Mouse (Mus musculus) kidney, postnatal 25 days (tissue): ENCODE measurements around the gene Celsr1.

Experiments used
- DNase-seq, 2 experiments: peaks; one replicate each; pipeline ENCODE4 v3.0.0; 2021; ENCODE audit warnings: mixed read lengths in 2 of 2

The Celsr1 gene

DNA sequence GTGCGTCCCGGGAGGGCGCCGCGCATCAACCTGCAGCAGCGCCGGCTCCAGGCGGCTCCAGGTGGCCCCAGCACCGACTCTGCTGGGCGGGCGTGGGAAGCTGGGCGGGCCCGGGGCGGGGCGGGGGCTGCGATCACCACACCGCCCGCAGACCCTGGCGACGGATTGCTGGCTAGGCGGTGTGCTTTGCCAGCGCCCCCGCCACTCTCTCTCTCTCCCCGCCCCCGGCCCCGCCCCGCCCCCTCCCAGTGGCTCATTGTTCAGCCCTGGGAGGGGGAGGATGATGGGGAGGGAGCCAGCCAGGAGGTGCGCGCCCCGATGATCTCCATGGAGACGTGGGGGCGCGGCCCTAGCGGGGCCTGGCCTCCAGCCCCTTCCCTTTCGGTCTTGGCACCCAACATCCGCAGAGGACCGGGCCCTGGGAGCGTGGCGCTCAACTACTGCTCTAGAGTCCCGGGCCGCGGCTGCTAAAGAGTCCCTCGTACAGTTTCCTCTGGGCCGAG is 495 bp upstream of the Celsr1 start:
- DNase-seq: peak; percentile 74 to 90

DNA sequence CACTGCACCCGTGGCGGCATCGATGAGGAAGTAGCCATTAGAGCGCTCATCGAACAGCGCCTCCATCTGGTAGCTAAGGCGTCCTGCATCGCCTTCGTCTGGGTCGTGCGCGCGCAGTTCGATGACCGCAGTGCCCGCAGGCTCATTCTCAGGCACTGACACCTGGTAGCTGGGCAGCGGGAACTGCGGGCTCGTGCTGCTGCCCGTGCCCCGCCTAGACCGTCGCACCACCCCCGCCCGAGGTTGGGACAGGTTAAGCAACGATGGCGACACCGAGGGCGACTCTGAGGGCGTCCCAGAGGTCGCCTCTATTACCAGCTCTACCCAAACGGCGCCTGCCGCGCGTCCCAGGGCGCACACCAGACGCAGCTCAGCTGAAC is 776 bp downstream of the Celsr1 start:
- DNase-seq: peak; percentile 63 to 77

DNA sequence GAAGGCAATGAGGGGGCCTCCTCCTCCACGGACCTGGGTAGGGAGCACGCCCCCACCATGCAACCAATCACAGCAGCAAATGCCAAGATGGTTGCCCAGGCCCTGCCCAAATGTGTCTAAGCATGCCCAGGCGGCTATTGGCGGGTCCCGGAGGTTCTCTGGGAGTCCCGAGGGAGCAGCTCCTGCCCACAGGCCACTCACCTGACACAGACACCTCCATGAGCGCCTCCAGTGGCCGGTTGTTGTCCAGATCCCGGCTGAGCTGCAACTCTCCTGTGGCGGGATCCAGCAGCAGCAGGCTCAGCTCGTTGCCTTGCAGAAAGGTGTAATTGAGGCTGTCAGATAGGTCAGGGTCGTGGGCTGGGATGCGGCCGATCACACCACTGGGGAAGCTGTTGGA is 3.6 kb downstream of the Celsr1 start:
- no peak for DNase-seq

DNA sequence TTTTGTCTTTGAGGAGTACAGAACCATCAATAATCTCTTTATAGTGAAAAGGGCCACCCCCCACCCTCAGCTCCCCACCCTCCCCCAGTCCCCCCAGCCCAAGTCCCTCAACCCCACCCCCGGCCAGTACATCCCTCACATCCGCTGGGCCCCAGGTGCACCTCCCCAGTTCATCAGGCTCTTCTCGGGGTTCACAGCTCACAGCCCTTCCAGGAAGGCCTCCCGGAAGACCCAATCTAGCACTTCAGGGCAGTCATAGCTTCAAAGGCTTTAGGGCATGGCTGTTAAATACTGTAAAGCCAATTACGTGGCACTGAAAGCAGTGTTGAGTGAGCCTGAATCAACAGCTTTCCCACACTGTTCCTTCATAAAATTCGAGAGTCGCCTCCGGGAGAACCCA is 5.7 kb downstream of the Celsr1 start:
- DNase-seq: no peak

DNA sequence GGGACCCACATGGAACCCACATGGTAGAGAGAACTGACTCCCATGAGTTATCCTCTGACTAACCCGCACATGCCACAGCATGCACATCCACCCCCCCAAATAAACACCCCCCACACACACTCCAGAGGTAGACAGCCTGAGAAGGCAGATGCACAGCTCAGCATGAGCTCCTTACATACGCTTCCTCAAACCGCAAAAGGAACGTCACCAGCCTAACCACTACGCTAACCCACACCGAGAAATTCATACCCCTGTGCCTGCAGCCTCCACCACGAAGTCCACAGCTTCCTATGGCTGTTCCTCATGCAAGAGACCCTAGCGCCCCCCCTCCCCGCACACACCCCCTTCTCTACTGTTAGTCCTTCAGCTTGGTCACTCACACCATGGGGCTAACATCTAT is 11.6 kb downstream of the Celsr1 start:
- no peak for DNase-seq

DNA sequence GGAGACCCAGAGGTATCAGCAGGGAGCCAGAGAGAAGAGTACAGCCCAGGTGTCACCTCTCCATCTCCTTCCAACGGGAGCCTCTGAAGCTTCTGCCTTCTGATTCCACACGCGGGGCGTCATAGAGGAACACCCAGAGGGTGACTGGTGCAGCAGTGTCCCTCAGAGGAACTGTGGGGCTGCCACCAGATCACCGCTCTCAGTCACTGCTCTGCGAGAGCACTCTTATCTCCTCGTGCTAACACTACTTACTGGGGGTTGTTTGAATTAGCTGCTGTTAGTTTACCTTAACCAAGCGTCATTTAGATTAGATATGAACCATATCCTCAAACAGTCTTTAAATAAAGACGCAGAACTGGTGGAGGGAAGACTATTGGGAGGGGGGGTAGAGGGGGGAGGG is 12.3 kb downstream of the Celsr1 start:
- DNase-seq: no peak

DNA sequence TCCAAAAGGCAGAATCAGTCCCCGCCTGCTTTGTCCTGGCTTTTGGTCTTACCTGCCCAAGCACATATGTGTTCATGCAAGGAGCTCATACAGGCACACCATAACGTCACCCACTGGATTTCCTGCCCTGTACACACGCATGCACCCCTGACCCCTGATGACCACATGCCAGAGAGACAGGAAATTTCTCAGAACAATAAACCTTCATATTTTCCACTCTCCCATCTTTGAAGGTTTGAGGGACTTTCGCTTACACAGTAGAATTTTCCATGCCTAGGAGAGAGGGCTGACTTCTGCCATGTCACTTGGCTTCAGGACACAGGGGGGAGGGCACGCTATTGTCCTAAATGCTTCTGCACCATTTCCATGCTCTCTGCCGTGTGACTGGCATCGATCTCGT is 13.6 kb downstream of the Celsr1 start:
- no peak for DNase-seq

DNA sequence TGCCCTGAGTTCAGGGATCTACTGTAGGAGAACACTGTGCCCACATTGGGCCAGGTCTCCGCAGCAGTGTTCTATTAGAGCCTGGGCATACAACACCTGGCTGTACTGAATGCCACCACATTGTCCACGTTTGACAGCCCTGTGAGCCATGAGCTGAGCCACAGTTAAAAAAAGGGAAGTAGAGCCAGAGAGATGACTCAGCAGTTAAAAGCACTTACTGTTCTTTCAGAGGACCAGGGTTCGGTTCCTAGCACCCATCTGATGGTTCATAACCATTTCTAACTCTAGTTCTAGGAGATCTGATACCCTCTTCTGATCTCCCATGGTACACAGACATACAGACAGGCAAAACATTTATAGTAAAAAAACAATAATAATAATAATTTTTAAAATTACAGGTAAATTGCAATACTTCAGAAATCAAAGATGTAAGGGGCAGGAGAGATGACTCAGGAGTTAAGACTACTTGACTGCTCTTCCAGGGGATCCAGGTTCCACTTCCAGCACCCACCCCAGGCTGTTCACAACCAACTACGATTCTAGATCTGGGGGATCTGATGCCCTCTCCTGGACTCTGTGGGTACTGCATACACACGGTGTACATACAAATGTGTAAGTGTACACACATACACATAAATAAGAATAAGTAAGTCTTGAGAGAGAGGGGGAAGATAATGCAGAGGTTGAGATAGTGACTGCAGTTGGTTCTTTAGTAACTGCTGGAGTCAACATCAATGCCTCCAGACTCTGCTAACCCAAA is 14.6 kb downstream of the Celsr1 start:
- DNase-seq: no peak

DNA sequence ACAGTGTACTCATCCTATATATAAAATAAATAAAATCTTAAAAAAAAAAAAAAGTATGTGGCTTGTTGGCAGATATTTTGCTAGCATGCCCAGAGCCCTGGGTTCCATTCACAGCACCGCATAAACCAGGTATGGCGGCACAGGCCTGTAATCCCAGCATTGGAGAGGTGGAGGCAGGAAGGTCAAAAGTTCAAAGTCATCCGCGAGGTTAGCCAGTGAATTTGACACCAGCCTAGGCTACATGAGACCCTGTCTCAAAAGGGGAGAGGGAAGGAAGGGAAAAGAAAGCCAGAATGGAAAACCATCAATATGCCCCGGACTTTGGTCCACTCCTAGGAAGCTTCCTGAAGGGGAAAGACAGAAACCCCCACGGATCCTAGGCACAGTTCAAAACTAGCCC is 16.2 kb downstream of the Celsr1 start:
- DNase-seq: no peak

DNA sequence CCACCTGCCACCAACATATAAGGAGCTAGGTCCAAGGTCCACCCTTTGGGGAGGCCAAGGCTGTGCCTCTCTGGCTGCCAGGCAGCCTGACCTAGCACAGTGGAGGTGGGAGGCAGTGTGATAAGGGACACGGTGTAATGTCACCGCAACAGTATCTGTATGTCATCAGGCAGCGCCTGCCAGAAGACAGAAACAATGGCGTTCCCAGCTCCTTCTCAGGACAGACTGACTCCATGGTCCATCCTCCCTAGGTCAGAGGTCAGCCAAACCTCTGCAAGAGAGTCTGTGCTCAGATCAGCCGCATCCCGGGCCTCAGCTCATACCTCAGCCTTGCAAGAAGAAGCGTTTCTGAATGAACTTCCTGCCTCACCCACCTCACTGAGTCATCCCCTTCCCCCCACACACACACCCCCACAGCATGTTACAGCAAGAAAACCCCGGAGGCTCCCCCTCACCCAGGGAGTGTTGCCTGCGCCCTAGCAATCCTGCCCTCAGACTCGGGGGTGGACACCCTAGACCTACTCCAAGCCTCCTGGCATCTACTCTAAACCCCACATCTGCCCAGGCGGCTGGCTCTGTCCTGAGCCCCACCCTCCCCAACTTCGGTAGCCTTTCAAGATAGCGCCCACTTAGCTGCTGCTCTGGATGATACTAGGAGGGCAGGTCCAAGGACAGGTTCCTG is 17.6 kb downstream of the Celsr1 start:
- peak in 1 of 2 experiments; percentile 47 for DNase-seq

DNA sequence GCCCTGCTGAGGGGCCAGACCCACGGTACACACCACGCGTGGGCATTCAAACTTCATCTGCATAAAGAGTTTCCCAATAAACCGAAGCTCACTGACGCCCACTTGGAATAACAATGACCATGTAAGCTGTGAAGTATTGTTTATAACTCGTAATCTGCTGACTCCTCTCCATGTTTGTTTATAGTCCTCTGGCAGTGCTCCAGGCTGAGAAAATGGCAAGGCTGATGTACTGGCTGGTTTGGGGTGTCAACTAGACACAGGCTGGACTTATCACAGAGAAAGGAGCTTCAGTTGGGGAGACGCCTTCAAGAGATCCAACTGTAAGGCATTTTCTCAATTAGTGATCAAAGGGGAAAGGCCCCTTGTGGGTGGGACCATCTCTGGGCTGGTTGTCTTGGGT is 18.6 kb downstream of the Celsr1 start:
- DNase-seq: no peak

DNA sequence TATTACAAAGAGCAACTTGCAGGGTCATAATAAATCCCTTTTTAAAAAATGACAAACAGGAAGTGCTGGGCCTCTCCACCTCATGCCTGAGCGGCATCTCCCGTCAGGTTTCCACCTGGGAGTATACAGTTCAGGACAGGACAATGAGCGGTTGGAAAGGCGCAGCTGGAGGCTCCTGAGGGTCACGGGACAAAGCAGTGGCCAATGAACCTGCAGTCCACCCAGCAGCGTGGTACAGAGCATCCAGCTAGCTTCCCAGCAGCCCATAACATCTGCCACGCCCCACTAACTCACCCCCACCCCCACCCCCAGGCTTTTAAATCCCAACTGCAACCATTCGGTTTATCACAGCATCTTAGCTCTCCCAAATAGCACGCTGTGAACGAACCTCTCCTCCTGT is 19.9 kb downstream of the Celsr1 start:
- peak in 1 of 2 experiments; percentile 40 for DNase-seq

DNA sequence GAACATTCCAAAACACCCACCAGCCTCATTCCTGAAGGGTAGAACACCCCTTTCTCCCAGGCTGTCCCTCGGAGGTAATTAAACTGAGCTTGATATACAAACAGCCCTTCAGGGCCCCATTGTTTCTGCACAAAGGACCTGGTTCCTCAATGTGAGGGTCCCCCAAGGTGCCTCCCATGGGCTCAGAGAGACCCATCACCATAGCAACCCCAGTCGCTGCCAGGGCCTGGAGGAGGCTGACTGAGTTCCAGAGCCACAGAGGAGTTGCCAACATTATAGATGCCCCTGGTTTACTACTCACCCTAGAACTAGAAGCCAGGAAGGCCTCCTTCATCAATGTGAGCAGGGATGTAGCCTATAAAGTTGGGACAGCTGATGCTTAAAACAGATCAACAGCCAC is 20.4 kb downstream of the Celsr1 start:
- DNase-seq: no peak

DNA sequence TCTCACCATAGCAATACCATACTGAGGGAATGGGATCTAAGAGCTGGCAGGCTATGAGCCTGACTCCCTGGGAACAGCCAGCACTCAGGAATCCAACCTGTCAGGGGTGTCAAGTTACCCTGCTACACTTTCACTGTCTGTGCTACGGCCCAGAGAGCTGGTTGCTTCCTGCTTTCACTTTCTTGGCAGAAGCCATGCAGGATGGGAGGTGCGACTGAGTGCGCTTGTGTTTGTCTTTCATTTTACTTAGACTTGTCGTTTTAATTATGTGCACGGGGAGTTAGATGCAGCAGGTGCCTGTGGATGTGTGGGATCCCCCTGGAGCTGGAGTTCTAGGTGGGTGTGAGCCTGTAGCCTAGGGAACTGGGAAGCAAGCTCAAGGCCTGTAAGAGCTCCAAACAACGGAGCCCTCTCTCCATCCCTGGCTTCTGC is 25.9 kb downstream of the Celsr1 start:
- DNase-seq: peak; percentile 48 to 59

DNA sequence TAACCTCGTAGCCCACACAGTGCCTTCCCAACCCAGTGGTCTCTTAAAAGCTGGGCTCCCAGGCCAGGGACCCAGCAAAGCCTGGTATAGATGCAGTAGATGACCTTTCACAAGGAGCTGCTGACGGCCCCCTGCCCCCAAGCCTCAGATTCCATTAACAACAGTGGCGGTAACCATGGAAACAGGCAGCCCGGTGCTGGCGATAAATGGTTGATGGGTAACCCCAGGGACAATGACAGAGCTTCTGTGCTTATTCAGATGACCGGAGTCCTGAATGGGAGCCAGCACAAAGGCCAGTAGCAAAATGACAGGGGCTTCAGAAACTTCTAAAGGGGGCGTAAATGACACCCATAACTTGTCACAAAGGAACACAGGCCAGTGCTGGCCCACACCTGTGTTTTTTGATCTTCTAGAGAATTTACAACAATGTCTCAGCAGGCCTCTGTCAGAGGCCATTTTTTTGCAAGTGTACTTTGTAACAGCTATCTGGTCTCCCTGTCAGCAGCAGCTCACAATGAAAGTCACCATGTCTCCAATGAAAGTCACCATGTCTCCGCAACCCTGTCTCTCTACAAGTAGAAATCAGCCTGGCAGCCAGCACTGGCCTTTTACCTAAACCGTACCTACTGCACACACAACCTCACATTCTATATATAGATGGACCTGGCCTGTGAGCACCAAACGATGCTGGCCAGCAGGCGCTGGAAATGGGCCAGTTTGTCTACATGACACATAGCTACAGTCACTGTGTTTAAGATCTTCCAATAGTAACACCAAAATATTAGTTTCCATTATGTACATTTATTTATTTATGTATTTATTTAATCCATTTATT is 27.7 kb downstream of the Celsr1 start:
- DNase-seq: no peak

DNA sequence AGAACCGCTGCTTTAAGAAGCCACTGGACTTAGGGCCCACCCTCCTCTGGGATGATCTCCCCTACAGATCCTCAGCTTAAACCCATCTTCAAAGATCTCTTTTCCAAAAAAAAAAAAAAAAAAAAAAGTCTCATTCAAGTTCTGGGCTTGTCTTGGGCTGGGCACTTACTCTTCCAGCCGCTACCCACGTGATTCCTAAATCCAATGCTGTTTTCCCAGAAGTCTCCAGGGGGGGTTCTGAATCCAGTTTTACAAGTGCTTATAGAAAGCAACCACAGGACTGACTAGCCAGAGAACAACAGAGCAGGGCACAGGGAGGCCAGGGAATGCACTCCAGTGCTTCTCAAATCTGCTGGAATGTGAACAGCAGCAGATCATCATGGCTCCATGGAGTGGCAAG is 29.5 kb downstream of the Celsr1 start:
- no peak for DNase-seq

DNA sequence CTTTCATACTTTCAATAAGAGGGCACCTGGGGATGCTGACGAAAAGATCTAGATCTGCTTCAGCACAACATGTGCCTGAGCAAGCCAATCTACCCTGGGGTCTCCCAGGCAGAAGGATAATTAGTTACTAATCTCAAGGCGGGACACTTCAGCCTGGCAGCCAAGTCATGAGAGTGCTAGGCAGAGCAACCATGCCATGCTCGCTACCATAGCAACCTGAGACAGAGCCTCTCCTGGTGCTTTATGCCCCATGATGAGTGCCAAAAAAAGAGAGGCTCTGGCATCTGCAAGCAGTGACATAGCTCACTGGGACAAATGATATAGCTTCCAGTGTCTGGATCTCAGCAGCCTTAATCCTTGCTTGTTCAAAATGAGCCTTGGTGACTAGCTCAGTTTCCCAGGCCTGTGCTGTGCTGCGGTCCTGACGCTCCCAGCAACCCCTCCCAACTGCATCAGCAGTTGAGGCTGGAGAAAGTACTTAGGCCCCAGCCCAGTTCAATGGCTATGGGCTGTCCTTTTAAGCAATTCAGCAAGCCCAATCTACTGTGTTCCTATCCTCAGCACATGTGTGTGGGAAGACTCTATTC is 32.8 kb downstream of the Celsr1 start:
- peak in 1 of 2 experiments; percentile 69 for DNase-seq

DNA sequence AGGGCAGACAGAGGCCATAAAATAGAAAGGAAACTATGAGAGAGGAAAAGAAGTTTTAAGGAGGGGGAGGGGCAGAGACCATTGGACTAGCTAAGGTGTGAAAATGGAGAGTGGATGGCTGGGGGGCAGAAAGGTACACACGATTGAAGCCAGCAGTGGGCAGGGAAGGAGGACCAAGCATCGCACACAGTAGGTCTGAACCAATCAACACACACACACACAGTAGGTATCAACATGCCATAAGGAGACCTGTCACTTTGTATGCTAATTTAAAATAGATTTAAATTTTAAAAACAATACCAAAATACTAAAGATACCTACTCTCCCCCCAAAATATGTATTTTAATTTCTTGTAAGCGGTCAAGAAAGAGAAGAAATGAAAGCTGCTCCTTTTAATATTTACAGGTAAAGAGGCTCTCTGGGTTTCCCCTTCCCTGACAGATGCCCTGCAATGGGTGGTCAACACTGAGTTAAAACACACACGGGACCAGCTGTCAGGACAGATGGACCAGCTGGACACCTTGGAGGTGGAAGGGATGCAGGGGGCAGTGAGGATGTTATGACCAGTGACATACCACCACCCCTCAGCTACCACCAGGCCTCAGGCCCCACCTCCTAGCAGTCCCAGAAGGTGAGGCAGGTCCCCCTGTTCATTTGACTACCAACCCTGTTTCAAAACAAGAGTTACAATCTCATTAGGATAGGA is 34.9 kb downstream of the Celsr1 start:
- no peak for DNase-seq

DNA sequence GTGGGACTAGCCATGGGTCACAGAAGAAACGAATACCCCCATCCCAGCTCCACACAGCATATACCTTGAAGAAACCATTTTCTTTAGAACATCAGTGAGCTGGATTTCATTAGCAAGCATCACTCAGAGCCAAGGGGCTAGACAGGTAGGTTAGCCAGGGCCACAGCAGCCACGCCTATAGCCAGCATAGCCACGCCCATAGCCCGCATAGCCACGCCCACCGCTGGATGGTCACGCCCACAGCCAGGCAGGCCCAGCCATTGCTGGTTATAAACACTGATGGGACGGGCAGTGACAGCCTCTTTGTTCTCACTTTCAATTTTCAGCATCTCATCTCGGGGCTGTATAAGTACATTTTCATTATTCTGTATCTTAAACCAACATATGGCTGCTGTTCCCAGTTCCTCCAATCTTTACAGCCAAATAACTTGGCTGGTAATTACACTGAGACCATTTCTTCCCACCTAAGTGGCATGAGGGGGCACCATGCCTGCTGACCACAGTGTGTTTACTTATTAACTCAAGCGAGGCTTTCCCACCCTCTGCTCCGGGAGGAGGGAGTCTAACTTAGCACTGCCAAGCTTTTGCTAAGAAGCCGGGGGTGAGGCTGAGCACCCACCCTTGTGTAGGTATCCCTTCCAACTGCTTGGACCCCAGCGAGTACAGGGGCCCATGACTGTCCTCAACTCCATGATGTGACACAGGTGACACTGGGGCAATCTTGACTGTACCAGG is 37.4 kb downstream of the Celsr1 start:
- DNase-seq: peak; percentile 53 to 60

DNA sequence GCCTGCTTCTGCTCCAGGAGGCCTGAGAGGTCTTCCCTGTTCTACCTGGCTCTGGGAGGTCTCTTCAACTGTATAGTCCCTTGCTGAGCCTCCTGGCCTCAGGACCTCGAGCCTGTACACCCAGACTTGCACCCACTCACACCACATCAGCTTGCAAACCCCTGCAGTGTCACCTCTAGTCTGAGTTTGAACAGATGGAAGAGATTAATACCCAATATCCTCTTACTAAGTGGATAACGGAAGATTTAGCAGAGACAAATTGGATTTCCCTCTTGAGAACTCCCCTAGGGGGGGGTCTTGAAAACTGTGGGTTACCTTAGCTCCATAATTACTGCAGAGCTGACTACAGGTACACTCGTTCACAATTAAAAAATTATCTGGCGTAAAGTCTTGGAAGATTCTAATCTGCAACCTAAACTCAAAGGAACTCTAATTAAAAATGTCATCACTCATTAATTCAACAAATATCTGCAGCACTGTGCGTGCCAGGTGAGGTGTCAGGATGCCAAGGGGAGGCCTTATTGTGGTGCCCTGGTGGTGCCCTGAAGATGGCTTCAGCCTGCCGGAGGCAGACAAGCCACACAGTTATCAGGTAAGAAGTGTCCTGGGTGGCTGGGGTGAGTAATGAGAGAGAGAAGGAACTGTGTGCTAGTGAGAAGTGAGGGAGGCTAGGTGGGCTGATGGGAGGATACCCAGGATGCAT is 38.5 kb downstream of the Celsr1 start:
- DNase-seq: no peak
